Mouse (Mus musculus): Measurements from ENCODE around the gene Taar6.

DNA sequence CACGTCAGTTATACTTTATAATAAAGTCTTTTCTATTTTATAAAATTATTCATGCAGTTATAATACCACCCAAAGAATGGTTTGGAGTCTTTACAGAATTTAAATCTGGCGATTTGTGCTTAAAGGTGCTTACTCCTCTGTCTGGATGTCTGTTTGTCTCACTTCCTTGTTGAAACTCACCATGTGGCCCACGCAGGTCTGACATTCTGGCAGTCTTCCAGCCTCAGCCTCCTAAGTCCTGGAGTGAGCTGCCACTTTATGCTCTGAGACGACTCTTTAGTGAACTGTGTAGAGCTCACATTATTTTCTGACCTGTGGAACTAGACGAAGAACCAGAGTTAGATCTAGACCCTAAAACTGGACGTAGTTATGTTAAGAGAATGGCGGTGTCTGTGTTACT is 37.4 kb downstream of the Taar6 start:
- TF ChIP-seq CTCF (IDR thresholded peaks at IDR 0.05; ENCODE audit: control insufficient read depth, insufficient read depth, insufficient replicate concordance, low read depth, low read length) (no peak), POLR2A (IDR thresholded peaks at IDR 0.05; ENCODE audit: control insufficient read depth, low read depth, low read length) (no peak)
